Mouse (Mus musculus): ENCODE data around the gene Ankrd53.

Ankrd53 gene

DNA sequence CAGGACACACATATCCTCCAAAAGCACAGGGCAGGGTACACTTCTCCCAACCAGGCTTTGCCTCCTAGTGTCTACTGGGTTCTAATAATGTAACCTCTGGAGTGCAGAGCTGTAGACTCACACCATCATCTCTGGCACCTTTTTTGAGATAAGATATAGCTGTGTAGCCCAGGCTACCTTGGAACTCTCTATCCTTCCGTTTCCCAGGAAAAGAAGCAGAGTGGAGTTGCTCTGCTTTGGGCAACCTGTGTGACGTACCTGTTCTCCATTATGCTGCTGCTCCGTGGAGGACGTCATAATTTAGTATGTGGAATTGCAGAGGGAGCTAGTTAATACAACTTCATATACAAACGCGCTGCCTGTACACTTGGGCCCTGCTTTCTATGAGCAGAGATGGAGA, at the start of gene Ankrd53:
TSS of gene Ankrd53 (plus strand) at position 301 of the 400 bp plus-strand sequence.
- no peak for DNase-seq (ENCODE audit: low spot score)

DNA sequence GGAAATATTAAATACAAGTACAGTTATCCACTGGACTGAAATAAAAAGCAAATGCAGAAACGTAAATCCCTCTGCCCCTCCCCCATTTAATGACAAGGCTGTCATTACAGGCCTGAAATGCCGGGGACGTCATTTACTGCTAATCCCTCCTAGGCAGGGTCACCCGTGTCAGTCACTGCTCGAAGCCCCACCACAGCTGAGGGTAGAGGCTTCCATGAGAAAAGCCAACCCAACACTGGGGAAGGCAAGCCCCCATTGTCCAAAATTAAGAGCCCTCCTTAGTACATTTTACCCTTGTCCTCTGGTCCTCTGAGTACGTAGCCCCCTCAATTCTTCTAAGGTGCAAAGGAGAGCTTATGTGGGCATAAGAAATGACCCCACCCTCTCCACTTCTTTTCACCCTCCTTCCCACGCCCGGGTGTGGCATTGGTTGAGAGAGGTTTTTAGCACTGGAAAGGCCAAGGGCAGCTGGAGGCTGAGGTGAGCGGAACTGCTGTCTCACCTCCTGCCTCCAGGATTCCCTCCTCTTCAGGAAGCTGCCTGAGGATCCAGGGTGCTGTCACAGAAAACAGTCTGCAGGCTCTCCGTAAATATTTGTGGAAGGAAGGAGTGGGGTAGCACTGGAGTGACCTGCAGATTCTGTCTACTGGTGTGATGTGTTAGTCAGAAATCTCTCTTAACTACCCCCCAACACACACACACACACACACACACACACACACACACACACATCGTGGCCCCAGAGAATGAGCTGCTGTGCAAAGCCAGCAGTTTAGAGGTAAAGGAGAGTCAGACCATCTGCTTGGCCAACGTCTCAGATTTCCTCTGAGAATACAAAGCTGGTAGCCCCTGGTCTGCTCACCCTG, 48.9 kb upstream of the Ankrd53 start:
- DNase-seq (ENCODE audit: low spot score): no peak

DNA sequence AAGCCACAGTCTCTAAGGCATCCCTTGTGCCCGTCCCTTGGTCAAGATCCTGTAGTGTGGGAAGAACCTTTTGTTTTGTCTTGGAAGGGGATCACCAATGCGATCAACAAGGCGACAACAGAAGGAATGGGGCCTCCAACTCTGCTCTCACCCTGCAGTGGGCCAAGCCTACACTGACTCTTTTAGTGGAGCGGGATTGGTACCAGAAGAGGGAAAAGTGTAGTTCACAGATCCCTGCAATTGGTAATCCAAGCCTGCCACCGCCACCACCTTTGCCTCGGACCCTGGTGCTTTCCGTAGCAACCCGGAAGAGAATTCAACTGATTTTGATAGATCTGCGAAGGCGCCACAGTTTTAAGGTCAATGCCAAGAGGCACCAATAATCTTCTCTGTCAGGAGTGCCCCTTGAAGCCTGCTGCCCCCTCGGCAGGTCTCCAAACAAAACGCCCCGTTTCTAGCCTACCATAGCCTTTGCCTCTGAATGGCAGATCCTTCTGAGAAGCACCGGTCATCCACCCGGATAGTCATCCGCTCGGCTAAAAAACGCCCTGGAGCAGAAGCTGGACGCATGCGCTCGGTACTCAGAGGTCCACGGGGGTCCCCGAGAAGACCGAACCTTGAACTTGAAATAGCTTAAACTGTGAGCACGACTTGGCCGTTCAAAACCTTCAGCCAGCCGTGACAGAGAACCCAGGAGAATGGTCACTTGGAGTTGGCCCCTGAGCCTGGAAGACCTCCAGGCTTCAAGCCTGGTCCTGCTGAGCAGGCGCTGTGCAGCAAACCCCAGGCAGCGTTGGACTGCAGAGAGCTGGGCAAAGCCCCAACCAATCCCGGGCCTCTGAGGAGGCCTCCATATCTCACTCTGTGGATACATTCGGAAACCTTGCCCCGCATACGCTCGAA, 48.0 kb upstream of the Ankrd53 start:
- no peak for DNase-seq (ENCODE audit: low spot score)

DNA sequence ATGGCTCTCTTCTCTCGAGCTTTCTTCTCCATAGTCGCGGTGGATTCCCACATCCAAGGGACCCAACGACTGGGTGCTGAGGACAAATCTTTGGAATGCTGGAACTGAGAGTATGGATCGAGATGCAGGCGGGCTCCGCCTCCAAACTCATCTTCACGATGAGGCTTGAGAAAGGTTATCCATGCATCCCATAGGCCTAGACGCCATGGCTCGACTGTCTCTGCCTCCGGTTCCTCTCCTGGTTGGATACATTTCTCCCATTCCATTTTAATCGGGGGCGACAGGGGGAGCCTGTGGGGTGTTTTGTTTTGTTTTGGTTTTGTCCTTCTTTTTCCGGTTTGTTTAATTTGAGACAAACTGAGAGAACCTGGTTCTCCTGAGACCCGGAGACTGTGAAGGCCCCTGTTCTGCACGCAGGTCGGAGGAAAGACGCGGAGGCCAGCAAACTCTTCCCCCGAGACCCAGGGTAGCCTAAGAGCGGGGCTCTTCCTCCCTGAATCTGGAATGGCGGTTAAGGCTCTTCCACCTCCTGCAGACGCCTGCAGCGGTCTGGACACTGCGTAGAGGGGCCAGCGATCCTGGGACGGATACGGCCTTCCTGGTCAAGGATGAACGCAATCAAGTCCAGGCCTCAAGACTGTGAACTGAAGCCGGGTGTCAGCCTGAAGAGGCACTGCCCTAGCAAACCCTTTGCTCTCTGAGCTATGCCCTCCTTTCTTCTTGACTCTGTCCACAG, 46.8 kb upstream of the Ankrd53 start:
- no peak for DNase-seq (ENCODE audit: low spot score)

DNA sequence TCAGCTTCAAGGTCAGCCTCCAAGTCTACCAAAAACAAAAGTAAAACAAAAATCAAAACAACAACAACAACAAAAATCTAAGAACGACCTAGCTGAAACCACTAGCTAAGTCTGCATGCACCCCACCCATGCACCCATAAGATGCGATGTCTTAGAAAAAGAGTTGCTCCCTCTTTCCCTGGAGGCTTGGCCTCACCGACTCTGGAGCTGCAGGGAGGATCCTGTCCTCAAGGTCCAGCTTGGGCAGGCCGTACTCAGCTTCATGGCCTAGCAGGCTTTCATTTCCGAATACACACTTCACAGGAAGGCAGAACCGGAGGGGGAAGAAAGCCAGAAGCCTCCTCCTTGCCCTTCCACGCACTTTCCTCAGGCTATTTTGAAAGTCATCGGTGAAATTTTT, 45.4 kb upstream of the Ankrd53 start:
- DNase-seq (ENCODE audit: low spot score): no peak

DNA sequence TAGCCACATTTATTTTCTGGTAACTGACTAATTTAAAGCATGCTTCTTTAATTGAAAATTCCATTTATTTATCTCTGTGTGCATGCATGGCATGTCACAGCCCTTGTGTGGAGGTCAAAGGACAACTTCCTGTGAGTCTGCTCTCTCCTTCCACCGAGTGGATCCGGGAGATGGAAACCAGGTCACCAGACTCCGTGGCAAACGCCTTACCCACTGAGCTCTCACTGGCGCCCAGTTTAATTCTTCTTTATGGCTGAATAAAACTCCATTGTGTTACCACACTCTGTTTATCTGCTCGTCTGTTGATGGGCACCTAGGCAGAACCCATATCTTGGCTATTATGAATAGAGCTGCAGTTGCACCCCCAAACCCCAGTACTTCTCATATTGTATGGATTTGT, 39.9 kb upstream of the Ankrd53 start:
- no peak for DNase-seq (ENCODE audit: low spot score)

DNA sequence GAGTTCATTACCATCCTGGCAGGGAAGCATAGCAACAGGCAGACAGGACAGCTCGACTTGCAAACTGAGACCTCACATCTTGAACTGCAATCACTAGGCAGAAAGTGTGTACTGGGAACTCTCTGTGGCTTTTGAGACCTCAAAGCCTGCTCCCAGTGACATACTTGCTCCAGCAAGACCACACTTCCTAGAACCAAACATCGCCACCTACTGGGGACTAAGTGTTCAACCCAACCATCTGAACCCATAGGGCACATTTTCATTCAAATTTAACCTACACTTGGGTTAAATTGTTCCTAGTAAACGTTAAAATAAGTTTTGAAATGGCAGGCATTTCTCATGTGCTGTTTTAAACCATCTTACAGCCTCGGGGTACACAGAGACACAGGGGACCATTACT, 35.3 kb upstream of the Ankrd53 start:
- DNase-seq (ENCODE audit: low spot score): peak; percentile 7

DNA sequence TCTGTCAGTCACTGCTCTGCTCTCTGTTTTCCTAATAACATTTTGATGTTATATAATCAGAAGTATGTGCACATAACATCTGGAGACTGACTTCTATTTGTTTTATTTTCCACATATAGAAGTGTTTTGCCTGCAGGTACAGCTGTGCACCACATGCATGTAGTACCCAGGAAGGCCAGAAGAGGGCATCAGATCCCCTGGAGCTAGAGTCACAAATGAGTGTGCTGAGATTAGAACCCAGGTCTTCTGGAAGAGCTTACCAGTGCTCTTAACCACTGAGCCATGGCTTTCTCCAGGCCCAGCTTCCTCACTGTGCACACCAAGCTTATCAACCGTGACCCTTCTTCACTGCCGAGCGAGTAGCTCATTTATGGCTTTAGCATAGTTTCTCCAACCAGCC, 34.0 kb upstream of the Ankrd53 start:
- DNase-seq (ENCODE audit: low spot score): peak; percentile 29

DNA sequence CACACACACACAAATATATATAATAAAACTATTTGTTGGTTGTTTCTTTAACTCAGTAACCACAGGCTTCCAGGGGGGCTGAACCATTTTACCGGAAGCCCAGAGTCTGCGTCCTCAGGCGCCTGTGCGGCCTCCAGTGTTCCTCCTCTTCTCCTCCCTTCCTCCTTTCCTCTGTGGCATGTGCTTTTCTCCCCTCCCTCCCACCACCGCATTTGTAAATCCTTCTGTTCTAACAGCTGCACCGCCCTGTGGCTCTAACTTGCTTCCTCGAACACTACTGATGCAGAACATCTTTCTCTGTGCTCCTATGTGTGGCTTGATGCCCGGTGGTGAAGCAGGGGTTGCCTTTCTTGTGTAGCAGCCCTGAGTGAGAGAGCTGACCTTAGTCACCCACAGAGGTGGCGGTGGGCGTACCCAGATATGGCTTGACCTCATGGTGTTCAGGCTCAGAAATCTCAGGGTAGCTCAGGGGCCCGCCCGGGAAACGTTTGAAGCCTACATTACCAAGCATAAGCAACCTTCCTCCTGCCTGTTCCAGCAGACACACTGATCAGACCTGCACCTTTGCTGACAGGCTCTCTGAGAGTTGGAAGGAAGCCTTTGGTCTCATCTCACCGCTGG, 33.0 kb upstream of the Ankrd53 start:
- DNase-seq (ENCODE audit: low spot score): no peak

DNA sequence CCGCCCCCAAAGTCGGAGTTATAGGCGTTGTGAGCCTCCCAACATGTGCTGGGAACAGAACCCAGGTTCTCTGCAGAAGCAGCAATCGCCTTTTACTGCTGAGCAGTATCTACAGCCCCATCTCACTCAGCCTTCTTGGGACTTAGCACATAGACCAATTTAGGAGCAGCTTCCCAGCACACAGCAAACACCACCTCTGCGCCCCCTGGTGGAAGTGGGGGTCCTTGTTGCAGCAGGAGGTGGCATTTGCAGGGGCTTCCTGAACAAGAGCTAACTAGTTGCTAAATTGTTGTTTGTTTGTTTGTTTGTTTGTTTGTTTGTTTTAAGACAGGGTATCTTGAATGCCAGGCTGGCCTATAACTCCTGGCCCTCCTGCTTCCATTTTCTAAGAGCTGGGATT, 31.3 kb upstream of the Ankrd53 start:
- DNase-seq (ENCODE audit: low spot score): peak; percentile 48

DNA sequence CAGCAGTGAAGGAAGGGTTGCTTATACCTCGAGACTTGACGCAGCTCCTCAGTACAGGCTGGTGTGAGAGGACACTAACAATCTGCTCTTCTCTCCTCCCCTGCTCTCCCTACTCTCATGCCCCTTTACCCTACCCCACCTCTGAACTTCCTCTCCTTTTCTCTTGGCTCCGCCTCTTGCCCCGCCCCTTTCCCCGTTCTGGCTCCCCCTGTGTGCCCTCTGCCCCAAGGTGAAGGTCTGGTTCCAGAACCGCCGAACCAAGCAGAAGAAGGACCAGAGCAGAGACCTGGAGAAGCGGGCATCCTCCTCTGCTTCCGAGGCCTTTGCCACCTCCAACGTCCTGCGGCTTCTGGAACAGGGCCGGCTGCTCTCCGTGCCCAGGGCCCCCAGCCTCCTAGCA, 25.1 kb upstream of the Ankrd53 start:
- no peak for DNase-seq (ENCODE audit: low spot score)

DNA sequence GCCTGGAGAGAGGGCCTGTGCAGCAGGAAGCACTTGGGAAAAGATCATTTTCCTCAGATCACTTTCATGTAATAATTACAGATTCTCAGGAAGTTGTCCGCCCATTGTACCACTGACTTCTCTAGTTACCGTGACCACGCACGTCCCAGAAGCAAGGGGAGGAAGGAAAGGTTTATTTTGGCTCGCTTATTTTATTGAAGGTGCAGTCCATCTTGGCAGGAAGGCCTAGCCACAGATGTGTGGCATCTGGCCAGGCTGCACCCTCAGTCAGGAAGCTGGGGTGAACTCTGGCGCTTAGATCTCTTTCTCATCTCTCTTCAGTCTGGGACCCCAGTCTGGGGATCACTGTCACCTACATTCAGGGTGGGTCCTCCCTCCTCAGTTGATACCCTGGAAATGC, 23.8 kb upstream of the Ankrd53 start:
- DNase-seq (ENCODE audit: low spot score): no peak

DNA sequence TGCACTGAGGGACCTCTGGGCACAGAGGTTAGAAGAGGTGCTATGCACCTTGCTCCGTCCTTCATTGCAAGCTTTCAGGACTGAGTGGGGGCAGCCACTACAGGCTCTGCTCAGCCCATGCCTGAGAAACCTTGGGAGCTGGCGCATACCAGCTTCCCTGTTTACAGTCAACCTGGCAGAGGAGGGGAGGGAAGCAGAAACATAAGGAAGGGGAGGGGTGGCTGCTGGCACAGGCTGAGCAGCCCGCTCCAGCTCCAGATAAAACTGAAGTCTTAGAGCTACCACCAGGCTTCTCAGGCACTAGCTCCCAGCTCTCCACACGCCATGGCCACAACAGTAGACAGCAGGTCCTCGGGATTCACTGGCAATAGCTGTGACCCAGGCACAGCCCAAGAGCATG, 19.7 kb upstream of the Ankrd53 start, which contains the start of gene Atp6v1b1:
TSS of gene Atp6v1b1 (plus strand) at position 230 of the 400 bp plus-strand sequence.
- no peak for DNase-seq (ENCODE audit: low spot score)

DNA sequence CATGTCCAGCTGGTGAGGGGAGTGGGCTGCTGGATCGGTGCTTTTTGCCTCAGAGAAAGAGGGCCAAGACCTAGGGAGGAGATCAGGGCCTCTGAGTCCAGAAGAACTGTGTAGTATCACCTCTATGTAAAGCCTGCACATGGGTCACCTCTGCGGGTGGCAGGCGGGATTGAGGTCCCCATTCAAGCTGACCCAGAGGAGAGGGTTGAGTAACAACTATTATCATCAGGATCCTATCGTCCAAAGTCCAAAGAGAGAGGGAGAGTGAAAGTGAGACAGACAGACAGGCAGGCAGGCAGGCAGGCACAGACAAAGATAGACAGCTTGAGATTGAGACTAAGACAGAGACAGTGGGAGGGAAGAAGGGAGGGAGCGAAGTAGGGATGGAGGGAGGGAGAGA, 19.2 kb upstream of the Ankrd53 start:
- no peak for DNase-seq (ENCODE audit: low spot score)

DNA sequence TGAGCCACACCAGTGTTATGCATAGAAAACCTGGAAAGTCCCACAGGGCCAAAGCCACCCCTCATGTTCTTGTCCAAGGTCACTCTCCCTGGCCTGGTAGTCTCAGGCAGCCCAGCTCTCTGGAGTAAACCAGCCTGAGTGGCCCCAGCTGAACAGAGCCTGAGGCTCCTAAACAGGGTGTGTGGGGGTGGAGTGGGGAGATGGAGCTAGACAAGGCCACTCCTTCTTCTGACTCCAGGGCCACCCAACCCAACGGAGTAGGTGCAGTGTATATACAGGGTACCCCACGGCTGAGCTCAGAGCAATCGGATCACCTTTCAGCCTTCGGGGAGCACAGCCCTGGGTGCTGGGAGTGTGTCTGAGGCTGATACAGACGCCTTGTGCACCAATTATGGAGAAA, 18.3 kb upstream of the Ankrd53 start:
- DNase-seq (ENCODE audit: low spot score): no peak

DNA sequence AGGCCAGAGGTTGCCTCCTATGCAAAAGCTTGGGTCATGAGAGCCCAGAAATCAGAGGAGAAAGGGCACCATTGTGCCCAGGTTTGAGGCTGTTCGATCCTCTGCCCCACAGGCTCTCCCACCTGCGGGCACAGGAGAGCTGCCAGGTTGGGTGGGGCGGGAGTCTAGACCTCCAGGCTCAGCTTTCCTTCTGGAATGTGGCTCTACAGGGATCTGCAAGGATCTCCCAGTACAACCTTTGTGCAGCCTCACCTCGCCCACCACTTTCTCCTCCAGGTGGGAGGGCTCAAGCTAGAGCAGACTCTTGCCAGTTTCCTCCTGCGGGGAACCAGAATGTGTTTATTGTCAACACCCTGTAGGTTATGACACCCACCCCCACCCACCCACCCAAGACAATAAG, 17.9 kb upstream of the Ankrd53 start:
- DNase-seq (ENCODE audit: low spot score): no peak

DNA sequence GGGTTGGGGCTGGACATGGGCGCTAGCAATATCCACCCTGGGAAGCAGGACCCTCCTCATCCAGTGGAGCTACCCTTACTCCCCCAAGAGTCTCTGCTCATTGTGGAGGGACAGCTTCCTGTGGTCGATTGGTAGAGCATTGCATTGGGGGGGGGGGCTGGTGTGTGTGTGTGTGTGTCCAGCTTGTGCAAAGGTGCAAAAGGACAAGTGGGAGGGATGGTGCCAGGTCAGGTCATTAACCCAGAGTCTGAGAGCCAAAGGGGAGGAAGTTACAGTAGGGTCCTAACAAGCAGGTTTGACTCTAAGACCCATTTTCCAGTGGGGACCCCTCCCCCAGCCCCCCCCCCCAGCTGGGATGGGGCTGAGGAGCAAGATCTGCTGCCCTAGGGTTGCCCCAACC, 17.0 kb upstream of the Ankrd53 start:
- no peak for DNase-seq (ENCODE audit: low spot score)

DNA sequence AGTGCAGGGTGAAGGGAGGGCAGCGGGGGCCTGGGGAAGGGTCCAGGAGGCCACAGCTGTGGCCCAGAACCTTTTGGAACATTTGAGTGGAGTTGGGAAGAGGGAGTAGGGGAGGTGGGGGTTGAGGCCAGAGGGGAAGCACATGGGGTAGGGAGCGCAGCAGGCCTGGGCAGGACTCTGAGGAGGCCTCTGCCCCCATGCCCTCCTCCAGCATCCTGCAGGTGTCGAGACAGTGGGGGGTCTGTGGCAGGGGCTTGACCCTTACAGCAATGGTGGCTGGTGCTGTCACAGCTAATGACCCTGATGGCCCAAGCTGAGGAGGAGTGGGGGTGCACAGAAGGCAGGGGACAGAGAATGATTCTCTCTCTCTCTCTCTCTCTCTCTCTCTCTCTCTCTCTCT, 13.2 kb upstream of the Ankrd53 start:
- no peak for DNase-seq (ENCODE audit: low spot score)

DNA sequence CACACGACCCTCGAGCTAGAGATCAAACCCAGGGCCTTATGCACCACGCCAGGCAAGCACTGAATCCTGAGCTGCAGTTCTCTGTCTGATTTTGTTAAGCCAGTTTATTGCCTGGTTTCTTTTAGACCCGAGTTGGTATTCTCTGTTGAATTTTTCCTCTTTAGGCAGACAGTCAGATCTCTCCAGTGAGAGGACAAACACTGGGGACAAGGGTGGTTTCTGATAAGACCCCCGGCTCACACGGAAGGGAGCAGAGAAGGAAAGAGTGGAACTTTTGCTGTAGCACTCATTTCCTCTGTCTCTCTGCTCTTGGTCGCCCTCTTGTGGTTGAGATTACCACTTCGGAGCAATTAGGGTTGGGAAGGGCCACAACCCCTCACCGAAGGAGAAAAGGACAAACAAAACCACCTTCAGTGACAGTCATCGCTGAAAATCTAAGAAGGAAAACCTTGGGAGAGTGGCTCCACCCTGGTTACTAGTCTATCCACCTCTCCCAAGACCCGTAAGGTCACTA, 12.2 kb upstream of the Ankrd53 start:
- DNase-seq (ENCODE audit: low spot score): peak; percentile 18

DNA sequence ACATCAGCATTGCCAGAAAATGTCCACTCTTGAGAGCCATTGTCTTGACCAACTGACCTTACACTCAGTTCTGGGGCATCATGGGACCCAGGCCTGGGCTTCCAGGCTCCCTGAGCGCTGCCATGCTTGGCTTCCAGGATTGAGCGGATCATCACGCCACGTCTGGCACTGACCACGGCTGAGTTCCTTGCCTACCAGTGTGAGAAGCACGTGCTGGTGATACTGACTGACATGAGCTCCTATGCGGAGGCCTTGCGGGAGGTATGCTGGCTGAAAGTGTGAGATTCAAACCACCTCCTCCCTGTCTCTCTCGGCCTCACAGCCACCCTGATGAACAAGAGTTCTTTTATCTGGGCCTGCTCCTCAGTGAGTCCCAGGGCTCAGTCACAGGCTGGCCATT, 6.4 kb upstream of the Ankrd53 start:
- no peak for DNase-seq (ENCODE audit: low spot score)

DNA sequence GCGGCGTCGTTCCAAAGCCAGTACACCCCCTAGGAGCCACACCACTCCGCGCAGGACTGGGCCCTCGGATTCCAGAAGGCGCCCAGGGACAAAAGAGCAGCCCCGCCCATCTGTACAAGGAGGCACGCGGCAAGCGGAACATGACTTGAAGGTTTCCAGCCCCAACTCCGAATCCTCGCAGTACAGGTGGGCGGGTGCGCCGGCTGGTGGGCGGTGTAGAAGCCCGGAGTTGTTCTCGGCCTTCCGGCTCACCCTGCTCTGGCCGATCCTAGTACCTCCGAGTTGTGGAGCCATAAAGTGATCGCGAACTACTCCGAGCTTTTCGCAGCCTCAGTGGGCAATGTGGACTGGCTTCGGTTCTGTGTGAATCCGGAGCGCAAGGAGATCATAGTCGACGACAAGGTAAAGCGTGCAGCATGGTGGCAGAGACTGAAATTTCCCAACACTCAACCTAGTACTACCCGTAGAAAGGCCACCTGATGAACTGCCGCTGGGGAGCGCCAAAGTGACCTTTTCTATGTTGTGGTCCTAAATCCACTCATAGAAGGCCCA, 512 bp downstream of the Ankrd53 start:
- DNase-seq (ENCODE audit: low spot score): no peak

Data from c-Kit-positive CD71-positive TER-119-positive erythroid progenitor cells, embryonic 14.5 days (primary cell).